Mouse (Mus musculus) spleen, embryonic (tissue): Measurements from ENCODE around the gene Mrpl33.
"Not testable (repeated sequence)": the region's sequence is repeated elsewhere in the genome, so short reads cannot be mapped to it uniquely, and the experiment has no call there.

Experiments
- CTCF ChIA-PET: fragments of 350-600 bp; sonication (Branson Sonifier 250); formaldehyde crosslinking; loops from one replicate; lab custom pipeline; 2022; lab: Charles Lee

The Mrpl33 gene

DNA sequence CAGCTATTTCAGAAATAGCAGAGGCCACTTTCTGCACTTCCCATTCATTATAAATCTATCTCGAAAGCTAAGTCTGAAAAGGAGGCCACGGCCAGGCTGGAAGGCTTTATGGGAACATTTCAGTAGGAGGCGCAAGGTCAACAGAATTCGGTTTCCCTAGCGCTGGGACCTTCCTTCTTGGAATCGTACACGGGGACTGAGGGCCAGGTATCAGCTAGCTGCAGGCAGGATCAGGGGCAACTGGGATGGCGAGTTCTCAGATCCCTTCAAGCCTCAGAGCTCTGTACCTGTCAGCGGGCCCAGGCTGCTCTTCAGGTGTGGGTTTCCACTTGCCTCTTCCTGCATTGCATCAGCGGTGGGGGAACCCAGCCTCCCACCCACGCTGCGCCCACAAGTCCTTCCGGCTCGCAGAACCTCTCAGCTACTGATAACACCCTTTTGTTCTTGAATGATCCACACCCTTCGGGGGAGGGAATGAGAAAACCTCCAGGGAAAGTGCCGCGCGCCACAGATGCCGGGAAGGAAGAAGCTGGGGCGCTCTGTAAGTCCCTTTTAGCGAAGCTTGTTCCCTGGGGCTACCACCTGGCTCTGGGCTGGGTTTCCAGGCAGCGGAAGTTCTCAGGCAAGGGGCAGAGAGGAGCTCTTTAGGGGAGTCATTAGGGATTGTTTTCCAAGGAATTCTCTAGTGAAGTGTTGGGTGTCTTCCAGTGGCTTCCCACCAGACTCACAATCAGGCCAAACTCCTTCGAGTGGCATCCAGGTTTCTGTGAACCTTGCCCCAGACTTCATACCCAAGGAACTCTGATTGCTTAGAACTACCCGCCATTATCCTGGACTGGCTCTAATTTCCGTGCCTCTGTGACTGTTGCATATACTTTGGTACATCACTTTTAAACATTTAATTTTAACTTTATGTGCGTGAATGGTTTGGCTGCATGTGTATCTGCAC, at the start of gene Mrpl33:
Gene Mrpl33, plus strand, starts transcription at position 455 of the 949 bp plus-strand sequence.
- CTCF ChIA-PET, result no interaction called here

DNA sequence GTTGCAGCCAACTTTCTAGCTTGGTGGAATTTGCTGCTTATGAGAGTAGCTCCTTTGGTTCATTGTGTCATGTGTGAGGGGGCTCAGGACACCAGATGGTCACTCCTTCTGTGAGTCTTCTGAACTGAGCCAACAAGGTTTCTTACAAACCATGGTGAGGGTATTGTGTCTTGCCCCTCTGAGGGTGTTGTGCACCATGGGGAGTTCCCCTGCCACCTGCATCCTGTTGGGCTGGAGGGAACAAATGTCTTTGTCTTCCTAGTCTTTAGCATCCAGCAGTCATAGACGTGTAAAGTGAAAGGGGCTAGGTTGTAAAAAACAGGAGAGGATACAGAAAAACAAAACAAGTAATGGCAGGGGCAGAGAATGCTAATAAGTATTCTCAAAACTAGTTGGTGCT, 37.3 kb upstream of the Mrpl33 start:
- CTCF ChIA-PET, result no interaction called here

DNA sequence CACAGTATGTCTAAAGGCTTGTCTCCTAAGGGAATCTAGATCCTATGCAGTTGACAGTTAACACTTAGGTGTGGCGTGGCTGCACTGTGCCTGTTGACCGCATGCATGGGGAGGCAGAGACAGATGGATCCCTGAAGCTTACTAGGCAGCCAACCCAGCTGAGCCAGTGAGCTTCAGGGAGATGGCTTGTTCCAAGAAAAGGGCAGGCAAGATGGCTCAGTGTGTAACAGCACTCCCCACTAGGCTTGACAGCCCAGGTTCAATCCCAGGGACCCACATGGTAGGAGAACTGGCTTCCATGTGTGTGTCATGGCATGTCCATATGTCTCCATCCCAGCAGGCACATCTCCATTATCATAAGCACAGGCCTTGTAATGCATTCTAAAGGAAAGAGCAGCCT, 36.4 kb upstream of the Mrpl33 start:
- CTCF ChIA-PET, result interaction anchor here (0.9 kb wide), 1 partner anchor 35 kb away, joined by 4 read pairs; no protein-coding TSS in a partner anchor

- CTCF ChIA-PET, result interaction anchor here (0.7 kb wide), 1 partner anchor 635 kb away, joined by 3 read pairs; no protein-coding TSS in a partner anchor
Measured at GRCm38 (mm10) chr5:31562036-31562666, 34.6 kb upstream of the Mrpl33 start.

GRCm38 (mm10) chr5:31563496-31563895, 33.2 kb upstream of the Mrpl33 start:
- CTCF ChIA-PET, result interaction anchor here (0.9 kb wide), 1 partner anchor 15 kb away, joined by 3 read pairs; no protein-coding TSS in a partner anchor

DNA sequence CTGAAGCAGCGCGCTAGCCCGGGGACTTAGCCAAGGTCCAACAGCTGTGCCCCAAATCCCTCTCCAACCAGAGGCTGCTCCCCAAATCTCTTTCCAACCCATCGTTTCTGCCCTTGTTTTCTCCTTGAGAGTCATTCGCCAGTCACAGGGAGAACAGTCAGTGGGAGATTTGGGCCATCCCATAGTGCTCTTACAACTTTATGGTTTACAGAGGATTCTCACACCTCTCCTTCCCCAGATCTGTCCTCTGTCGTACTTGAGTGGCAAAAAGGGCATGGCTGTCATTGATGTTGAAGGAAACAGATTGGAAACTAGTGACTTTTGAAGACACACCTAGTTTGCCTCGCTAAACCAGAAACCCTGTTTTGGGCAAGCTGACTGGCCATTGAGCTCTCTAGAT, 32.8 kb upstream of the Mrpl33 start:
- CTCF ChIA-PET, result interaction anchor here (0.9 kb wide), 1 partner anchor 15 kb away, joined by 3 read pairs; no protein-coding TSS in a partner anchor

GRCm38 (mm10) chr5:31564976-31565375, 31.8 kb upstream of the Mrpl33 start:
- CTCF ChIA-PET, result interaction anchor here (0.7 kb wide), 1 partner anchor 794 kb away, joined by 11 read pairs; no protein-coding TSS in a partner anchor

- CTCF ChIA-PET, result no interaction called here
Measured at GRCm38 (mm10) chr5:31566026-31566425, 30.7 kb upstream of the Mrpl33 start.

DNA sequence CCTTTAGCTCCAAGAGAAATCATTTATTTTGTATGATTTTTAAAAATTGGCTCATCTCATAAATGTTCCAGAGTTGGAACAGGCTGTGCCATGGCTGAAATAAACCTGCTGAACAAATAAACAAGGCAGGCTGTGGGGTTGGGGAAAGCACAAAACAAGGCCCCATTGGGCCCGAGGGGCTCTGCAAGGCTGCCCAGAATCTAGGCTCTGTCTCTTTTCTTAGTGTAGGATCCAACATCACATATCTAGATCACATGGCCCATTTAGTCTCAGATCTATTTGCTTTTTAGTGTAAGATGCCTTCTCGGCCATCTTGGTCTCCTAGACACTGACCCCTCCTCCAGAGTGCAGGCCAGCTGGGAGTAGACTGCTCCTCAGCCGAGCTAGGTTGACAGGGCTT, 30.3 kb upstream of the Mrpl33 start:
- CTCF ChIA-PET, result interaction anchor here (0.7 kb wide), 1 partner anchor 51 kb away, joined by 9 read pairs; no protein-coding TSS in a partner anchor

- CTCF ChIA-PET, result interaction anchor here (0.8 to 1.1 kb wide), 2 partner anchors 47 to 569 kb away, joined by 3 to 4 read pairs; no protein-coding TSS in a partner anchor
Measured at GRCm38 (mm10) chr5:31567951-31568657, 28.6 kb upstream of the Mrpl33 start.

DNA sequence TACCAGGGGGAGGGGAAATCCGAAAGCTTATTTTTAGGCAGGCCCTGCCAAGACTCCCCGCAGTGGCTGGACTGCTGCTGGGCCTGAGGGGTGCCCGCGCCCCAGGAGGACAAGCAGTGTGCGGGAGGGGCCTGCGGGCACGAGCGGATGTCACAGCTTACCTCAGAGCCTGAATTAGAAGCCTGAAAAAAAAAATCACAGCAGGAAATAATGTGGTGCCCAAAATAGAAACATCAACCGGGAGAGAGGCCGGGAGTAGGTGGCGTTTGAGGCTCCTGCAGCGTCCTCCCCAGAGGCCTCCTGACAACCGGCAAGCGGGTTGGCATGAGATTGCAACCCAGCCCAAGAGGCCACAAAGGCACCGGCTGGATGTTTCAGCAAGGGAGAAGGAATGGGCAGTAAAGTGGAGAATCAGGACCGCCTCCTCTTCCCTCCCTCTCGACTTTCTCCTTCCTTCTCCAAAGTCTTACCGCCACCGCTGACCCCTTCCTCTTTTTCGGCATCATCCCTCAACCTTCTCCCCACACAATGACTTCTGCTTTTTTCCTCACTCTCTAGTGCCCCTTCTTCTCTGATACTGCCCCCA, 25.6 kb upstream of the Mrpl33 start:
- CTCF ChIA-PET, result no interaction called here

DNA sequence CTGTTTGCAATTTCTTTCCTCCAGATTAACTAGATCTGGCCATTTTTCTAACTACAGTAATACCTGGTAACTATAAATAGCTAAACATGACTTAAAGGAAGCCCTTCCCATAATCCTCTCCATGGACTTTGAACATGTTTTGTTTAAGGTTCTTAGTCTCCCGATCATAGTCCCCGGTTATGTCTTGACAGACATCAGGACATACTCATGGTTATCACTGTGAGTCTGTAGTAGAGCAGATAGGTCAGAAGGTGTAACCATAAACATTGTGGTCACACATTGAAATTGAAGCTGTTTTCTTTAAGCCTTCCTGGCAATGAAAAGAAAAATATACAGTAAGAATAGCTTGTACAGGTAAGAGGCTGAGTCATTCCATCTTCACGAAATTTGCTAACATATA, 23.0 kb upstream of the Mrpl33 start:
- CTCF ChIA-PET, result no interaction called here

GRCm38 (mm10) chr5:31576539-31576975, 20.2 kb upstream of the Mrpl33 start:
- CTCF ChIA-PET, result no interaction called here

- CTCF ChIA-PET, result interaction anchor here (0.6 kb wide), 1 partner anchor 118 kb away, joined by 21 read pairs; no protein-coding TSS in a partner anchor
Measured at GRCm38 (mm10) chr5:31581263-31581662, 15.5 kb upstream of the Mrpl33 start.

- CTCF ChIA-PET, result no interaction called here
Measured at GRCm38 (mm10) chr5:31581932-31582331, 14.8 kb upstream of the Mrpl33 start.

DNA sequence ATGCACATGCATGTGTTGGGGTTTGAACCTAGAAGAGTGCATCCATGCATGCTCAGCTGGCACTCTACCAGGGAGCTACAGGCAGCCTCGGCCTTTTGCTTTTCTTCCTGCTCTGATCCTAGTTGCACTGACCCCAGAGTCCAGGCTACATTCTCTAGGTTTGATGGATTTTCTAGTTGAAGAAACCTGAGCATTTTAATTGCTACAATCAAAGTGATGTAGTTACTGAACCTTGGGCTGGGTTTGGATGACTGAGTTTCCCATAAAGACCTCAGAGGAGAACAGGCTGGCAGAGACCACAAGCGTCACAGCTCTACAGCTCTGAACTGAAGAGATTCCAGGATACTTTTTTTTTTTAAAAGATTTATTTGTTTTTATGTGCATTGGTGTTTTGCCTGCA, 13.5 kb upstream of the Mrpl33 start:
- CTCF ChIA-PET, result no interaction called here

DNA sequence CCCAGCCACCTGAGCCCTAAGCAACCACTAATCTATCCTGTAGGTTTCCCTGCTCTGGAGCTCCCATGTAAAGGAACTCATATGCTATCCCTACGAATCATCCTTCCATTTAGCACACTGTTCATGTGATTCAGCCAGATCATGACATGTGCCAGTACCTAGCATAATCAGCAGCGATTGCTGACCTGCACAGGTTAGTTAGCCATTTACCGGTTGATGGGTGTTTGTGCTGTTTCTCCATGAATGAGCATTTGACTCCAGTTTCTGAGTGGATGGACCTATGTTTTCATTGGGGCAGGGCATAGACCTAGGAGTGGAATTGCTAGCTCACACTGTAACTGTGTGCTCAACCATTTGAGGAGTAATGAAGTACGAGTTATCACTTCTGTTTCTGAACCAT, 11.2 kb upstream of the Mrpl33 start:
- CTCF ChIA-PET, result no interaction called here

DNA sequence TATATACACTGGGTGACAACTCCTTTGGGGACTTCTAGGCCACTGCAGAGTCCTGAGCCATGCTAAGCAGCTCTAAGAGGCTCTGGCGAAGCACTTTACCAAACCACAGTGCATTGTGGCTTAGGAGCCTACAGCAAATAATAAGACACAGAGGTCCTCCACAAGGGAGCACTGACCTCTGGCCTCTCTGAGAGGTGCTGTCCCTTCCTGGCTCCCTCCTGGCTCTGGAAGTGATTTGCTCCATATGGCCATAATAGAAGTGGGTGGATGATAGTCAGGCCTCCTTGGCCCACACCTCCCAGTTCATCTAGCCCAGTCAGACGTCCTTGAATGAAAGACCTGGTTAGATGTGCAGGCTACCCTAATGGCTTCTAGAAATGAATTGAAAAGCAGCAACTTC, 8.7 kb upstream of the Mrpl33 start:
- CTCF ChIA-PET, result no interaction called here

GRCm38 (mm10) chr5:31588672-31589071, 8.1 kb upstream of the Mrpl33 start:
- CTCF ChIA-PET, result not testable (repeated sequence)

- CTCF ChIA-PET, result no interaction called here
Measured at GRCm38 (mm10) chr5:31589711-31590319, 6.9 kb upstream of the Mrpl33 start.

- CTCF ChIA-PET, result no interaction called here
Measured at GRCm38 (mm10) chr5:31591122-31591521, 5.6 kb upstream of the Mrpl33 start.
